Mouse (Mus musculus) spleen, adult 2 months (tissue): ENCODE data around the gene Plg. TPM values are rescaled to one million over a fixed set of nuclear protein-coding genes. Genes with fewer than 3 reads are reported as not detected.

Experiments used
- DNase-seq, 2 experiments: peaks; one replicate each; pipeline versions ENCODE4 v3.0.0 to v3.0.0-alpha.2; 2012 to 2021; ENCODE audit warnings: low spot score in 2 of 2, low read depth in 1 of 2
- H3K27ac ChIP-seq: fragments of 200-500 bp; 2 replicates; pipeline ENCODE4 v1.5.1; 2012; ENCODE audit warnings: low read length, inconsistent platforms; ENCODE audit not compliant: insufficient read depth
- H3K27me3 ChIP-seq: fragments of 200-500 bp; 2 replicates; pipeline ENCODE4 v1.6.1; 2012; ENCODE audit warnings: mild to moderate bottlenecking, moderate library complexity, low read length, inconsistent platforms; ENCODE audit not compliant: control insufficient read depth, insufficient read depth
- H3K36me3 ChIP-seq: fragments of 200-500 bp; 2 replicates; pipeline ENCODE4 v1.6.1; 2012; ENCODE audit warnings: mild to moderate bottlenecking, low read length, inconsistent platforms; ENCODE audit not compliant: control insufficient read depth, insufficient read depth
- H3K4me1 ChIP-seq: fragments of 200-500 bp; 2 replicates; pipeline ENCODE4 v1.6.1; 2011; ENCODE audit warnings: inconsistent platforms; ENCODE audit not compliant: control insufficient read depth, insufficient read depth, insufficient read length
- H3K4me3 ChIP-seq: fragments of 200-500 bp; 2 replicates; pipeline ENCODE4 v1.5.1; 2011; ENCODE audit warnings: mild to moderate bottlenecking, inconsistent platforms; ENCODE audit not compliant: insufficient read depth, insufficient read length; ENCODE audit errors: extremely low read depth
- CTCF ChIP-seq: fragments of 200-500 bp; IDR thresholded peaks from 2 replicates; pipeline ENCODE4 v1.5.1; 2011; ENCODE audit warnings: mild to moderate bottlenecking, inconsistent platforms; ENCODE audit not compliant: insufficient read depth, insufficient read length, insufficient replicate concordance; ENCODE audit errors: extremely low read depth
- POLR2A ChIP-seq: fragments of 200-500 bp; IDR thresholded peaks from 2 replicates; pipeline ENCODE4 v1.6.1; 2011; ENCODE audit warnings: low read depth, low read length, inconsistent platforms
- WGBS: fragments of 180-500 bp; shearing (Covaris S2); methylation state at CpG from one replicate; pipeline ENCODE4 v1.1.7; 2018; 5-methylcytosine and 5-hydroxymethylcytosine counted together
- polyA plus RNA-seq: library from polyadenylated mRNA; depleted of rRNA; stranded (reverse); fragments of >200 nt; gene quantifications from 2 replicates; pipeline ENCODE4 v1.2.3, GENCODE M21; 2012

Gene Plg
- polyA plus RNA-seq, 1 experiment, result 0.07 TPM

GRCm38 (mm10) chr17:12412891-12413237, 34.5 kb downstream of the Plg start:
- Histone ChIP-seq H3K4me1 (no peaks in the 10 kb centered on the region), H3K27me3 (no peaks in the 10 kb centered on the region), H3K27ac (no peak overlapping the region), H3K4me3 (no peak overlapping the region), H3K36me3 (no peaks in the 10 kb centered on the region)
- 90% methylated on average over 3 of the region's 3 CpGs for WGBS
- DNase-seq, result no peak
- TF ChIP-seq CTCF (no peak), POLR2A (no peak)

- TF ChIP-seq CTCF, result no peak
- TF ChIP-seq POLR2A, result no peak
- Histone ChIP-seq H3K4me1 (no peaks in the 10 kb centered on the region), H3K36me3 (no peaks in the 10 kb centered on the region), H3K4me3 (no peak overlapping the region), H3K27me3 (no peaks in the 10 kb centered on the region), H3K27ac (no peak overlapping the region)
- WGBS, result 69% methylated on average over 15 of the region's 15 CpGs
- DNase-seq, result no peak
Observed at GRCm38 (mm10) chr17:12415031-12415735, 36.8 kb downstream of the Plg start.

GRCm38 (mm10) chr17:12415741-12416140, 37.3 kb downstream of the Plg start:
- no peaks in the 10 kb centered on the region for H3K27me3 ChIP-seq
- TF ChIP-seq POLR2A (no peak), CTCF (no peak)
- no peak overlapping the region for H3K4me3 ChIP-seq
- no peaks in the 10 kb centered on the region for H3K4me1 ChIP-seq
- WGBS, result 78% methylated on average over 5 of the region's 5 CpGs
- no peaks in the 10 kb centered on the region for H3K36me3 ChIP-seq
- H3K27ac ChIP-seq, result no peak overlapping the region
- DNase-seq, result no peak

GRCm38 (mm10) chr17:12416250-12416895, 38.0 kb downstream of the Plg start:
- TF ChIP-seq POLR2A, result no peak
- TF ChIP-seq CTCF, result peak; percentile 72; the same call in 1 of the 2 replicates
- Histone ChIP-seq H3K4me1 (no peaks in the 10 kb centered on the region), H3K36me3 (no peaks in the 10 kb centered on the region), H3K4me3 (no peak overlapping the region), H3K27ac (no peak overlapping the region), H3K27me3 (no peaks in the 10 kb centered on the region)
- WGBS, result 42% methylated on average over 6 of the region's 6 CpGs
- peak; percentile 15 to 66 for DNase-seq

GRCm38 (mm10) chr17:12419491-12420079, 41.2 kb downstream of the Plg start:
- no peak for DNase-seq
- no peaks in the 10 kb centered on the region for H3K27me3 ChIP-seq
- 79% methylated on average over 19 of the region's 19 CpGs for WGBS

GRCm38 (mm10) chr17:12420886-12421574, 42.6 kb downstream of the Plg start:
- no peak for DNase-seq
- Histone ChIP-seq H3K27ac (no peak overlapping the region; the same call in 1 of the 2 replicates), H3K36me3 (no peaks in the 10 kb centered on the region), H3K4me3 (no peak overlapping the region), H3K27me3 (no peaks in the 10 kb centered on the region), H3K4me1 (no peaks in the 10 kb centered on the region)
- TF ChIP-seq CTCF, result peak; percentile 22; the same call in 1 of the 2 replicates
- TF ChIP-seq POLR2A, result no peak
- WGBS, result 79% methylated on average over 16 of the region's 16 CpGs

More at GRCm38 (mm10) chr17:12419491-12420079, 41.2 kb downstream of the Plg start:
- H3K4me3 ChIP-seq, result no peak overlapping the region
- H3K36me3 ChIP-seq, result no peaks in the 10 kb centered on the region
- no peak for TF ChIP-seq CTCF
- TF ChIP-seq POLR2A, result no peak
- no peak overlapping the region for H3K27ac ChIP-seq
- H3K4me1 ChIP-seq, result no peaks in the 10 kb centered on the region
